Mouse (Mus musculus): ENCODE measurements at regions not wholly inside any gene's neighbourhood (a gene's known extent, or its start where the extent isn't known, plus 50 kb on each side); places are given as distances from the start of the nearest gene placed in this dataset.

DNA sequence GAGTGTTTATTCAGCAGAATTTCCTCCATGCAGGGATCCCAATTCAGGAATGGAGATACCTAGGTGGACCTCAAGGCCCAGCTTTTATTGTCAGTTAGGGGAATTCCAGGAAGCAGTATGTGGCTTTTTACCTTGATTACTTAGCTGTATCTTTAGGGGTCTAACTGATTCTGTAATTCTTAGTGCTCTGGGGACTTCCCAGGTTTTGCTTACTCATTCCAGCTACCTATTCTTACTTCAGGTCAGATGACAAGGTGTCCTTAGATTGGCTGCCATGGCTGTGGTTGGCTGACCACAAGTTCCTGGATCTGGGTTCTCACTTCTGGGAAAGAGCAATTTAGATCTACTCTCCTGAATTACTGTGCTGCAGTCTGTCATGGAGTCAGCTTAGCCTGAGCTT is 235.2 kb upstream of the Ptprz1 start:
- TF ChIP-seq GATA1 (IDR thresholded peaks at IDR 0.05; ENCODE audit: borderline replicate concordance, low read length) (no peak), FLI1 (IDR thresholded peaks at IDR 0.05; ENCODE audit: low read length) (no peak)

Measured in megakaryocyte, embryonic 14.5 days (primary cell).